Mouse (Mus musculus): ENCODE measurements around the gene Acsf3. TPM values are rescaled to one million over a fixed set of nuclear protein-coding genes. Genes with fewer than 3 reads are reported as not detected.

Acsf3 gene
- polyA plus RNA-seq, 1 experiment from 2014 or later, result 31.4 TPM

- WGBS, result 84% methylated on average over 12 of the region's 12 CpGs
- H3K9ac ChIP-seq (ENCODE audit: low read depth, low read length), result no peak overlapping the region
Measured at GRCm38 (mm10) chr8:122836199-122836598, 60.9 kb downstream of the Acsf3 start.

DNA sequence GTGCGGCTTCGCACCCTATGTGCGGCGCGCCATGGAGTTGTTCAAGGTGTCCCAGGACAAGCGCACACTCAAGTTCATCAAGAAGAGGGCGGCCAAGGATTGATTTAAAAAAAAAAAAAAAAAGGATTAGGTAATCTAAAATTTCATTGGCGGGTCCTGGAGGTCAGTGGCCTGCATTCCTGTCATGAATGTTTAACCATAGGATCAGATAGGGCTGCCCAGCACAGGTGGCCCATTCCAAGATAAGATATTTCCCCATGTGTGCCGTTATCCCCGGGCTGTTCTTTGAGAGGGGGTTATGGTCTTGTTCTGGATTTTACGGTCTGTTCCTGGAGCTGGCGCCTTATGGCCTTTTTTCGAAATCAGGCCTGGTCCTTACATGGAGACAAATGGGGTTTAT is 61.4 kb downstream of the Acsf3 start:
- WGBS, result 72% methylated on average over 13 of the region's 13 CpGs
- ATAC-seq, result no peak
- no peaks in the 10 kb centered on the region for H3K9me3 ChIP-seq (ENCODE audit: control insufficient read depth, low read length)
- H3K4me3 ChIP-seq (ENCODE audit: low read length), result no peak overlapping the region
- H3K4me2 ChIP-seq (ENCODE audit: low read depth, low read length), result no peak overlapping the region
- H3K9ac ChIP-seq (ENCODE audit: low read depth, low read length), result no peak overlapping the region
- H3K27me3 ChIP-seq (replicated peaks; ENCODE audit: control insufficient read depth, insufficient read depth, low read length), result no peaks in the 10 kb centered on the region
- no peaks in the 10 kb centered on the region for H3K36me3 ChIP-seq (ENCODE audit: control insufficient read depth, insufficient read depth, low read length)
- no peaks in the 10 kb centered on the region for H3K4me1 ChIP-seq (ENCODE audit: control insufficient read depth, insufficient read depth, low read length)
- H3K27ac ChIP-seq (ENCODE audit: low read length), result no peak overlapping the region

More at GRCm38 (mm10) chr8:122836199-122836598, 60.9 kb downstream of the Acsf3 start:
- H3K4me3 ChIP-seq (ENCODE audit: low read length), result no peak overlapping the region
- no peaks in the 10 kb centered on the region for H3K9me3 ChIP-seq (ENCODE audit: control insufficient read depth, low read length)
- no peak overlapping the region for H3K4me2 ChIP-seq (ENCODE audit: low read depth, low read length)
- H3K4me1 ChIP-seq (ENCODE audit: control insufficient read depth, insufficient read depth, low read length), result no peaks in the 10 kb centered on the region
- H3K27me3 ChIP-seq (replicated peaks; ENCODE audit: control insufficient read depth, insufficient read depth, low read length), result no peaks in the 10 kb centered on the region
- no peaks in the 10 kb centered on the region for H3K36me3 ChIP-seq (ENCODE audit: control insufficient read depth, insufficient read depth, low read length)
- ATAC-seq, result no peak
- H3K27ac ChIP-seq (ENCODE audit: low read length), result no peak overlapping the region

DNA sequence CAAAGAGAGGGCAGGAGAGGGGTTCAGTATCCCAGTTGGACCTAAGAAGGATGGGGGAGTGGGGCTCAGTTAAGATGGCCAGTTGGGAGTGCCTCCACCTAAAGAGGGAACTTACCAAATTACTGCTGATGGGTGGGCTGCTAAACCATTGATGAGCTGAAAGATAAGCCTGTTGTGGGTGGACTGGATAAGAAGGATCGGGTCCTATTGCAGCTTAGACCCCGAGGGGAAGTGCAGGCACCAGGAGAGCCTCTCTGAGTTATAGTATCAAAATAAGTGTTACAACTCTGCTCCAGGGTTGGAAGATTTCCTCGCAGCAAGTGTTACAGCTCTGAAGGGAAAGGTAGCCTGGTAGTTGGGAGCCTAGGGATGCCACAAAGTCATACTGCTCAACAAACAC is 68.9 kb downstream of the Acsf3 start:
- H3K9ac ChIP-seq (ENCODE audit: low read depth, low read length), result no peak overlapping the region
- H3K4me3 ChIP-seq (ENCODE audit: low read length), result no peak overlapping the region
- H3K27me3 ChIP-seq (replicated peaks; ENCODE audit: control insufficient read depth, insufficient read depth, low read length), result no peaks in the 10 kb centered on the region; the same call in 1 of the 2 replicates
- ATAC-seq, result no peak
- H3K9me3 ChIP-seq (ENCODE audit: control insufficient read depth, low read length), result no peaks in the 10 kb centered on the region
- H3K27ac ChIP-seq (ENCODE audit: low read length), result no peak overlapping the region
- no peaks in the 10 kb centered on the region for H3K36me3 ChIP-seq (ENCODE audit: control insufficient read depth, insufficient read depth, low read length)
- WGBS, result 73% methylated on average over 3 of the region's 3 CpGs
- no peak overlapping the region for H3K4me2 ChIP-seq (ENCODE audit: low read depth, low read length)
- H3K4me1 ChIP-seq (ENCODE audit: control insufficient read depth, insufficient read depth, low read length), result peaks cover 7% of the 10 kb centered on the region; the same call in 1 of the 2 replicates

GRCm38 (mm10) chr8:122845662-122846061 is 70.4 kb downstream of the Acsf3 start:
- H3K9me3 ChIP-seq (ENCODE audit: control insufficient read depth, low read length), result no peaks in the 10 kb centered on the region
- H3K4me1 ChIP-seq (ENCODE audit: control insufficient read depth, insufficient read depth, low read length), result peaks cover 7% of the 10 kb centered on the region; the same call in 1 of the 2 replicates
- ATAC-seq, result no peak
- no peak overlapping the region for H3K27ac ChIP-seq (ENCODE audit: low read length)
- H3K36me3 ChIP-seq (ENCODE audit: control insufficient read depth, insufficient read depth, low read length), result no peaks in the 10 kb centered on the region
- H3K9ac ChIP-seq (ENCODE audit: low read depth, low read length), result no peak overlapping the region
- H3K4me2 ChIP-seq (ENCODE audit: low read depth, low read length), result no peak overlapping the region
- no peak overlapping the region for H3K4me3 ChIP-seq (ENCODE audit: low read length)
- WGBS, result 62% methylated on average over 4 of the region's 4 CpGs
- no peaks in the 10 kb centered on the region; the same call in 1 of the 2 replicates for H3K27me3 ChIP-seq (replicated peaks; ENCODE audit: control insufficient read depth, insufficient read depth, low read length)

- Histone ChIP-seq H3K9me3 (ENCODE audit: control insufficient read depth, low read length) (no peaks in the 10 kb centered on the region), H3K4me3 (ENCODE audit: low read length) (no peak within 1 kb of the TSS), H3K9ac (ENCODE audit: low read depth, low read length) (no peak within 1 kb of the TSS), H3K27me3 (replicated peaks; ENCODE audit: control insufficient read depth, insufficient read depth, low read length) (no peaks in the 10 kb centered on the region; the same call in 1 of the 2 replicates), H3K27ac (ENCODE audit: low read length) (no peak within 1 kb of the TSS), H3K4me2 (ENCODE audit: low read depth, low read length) (no peak within 1 kb of the TSS), H3K4me1 (ENCODE audit: control insufficient read depth, insufficient read depth, low read length) (peaks cover 7% of the 10 kb centered on the region; the same call in 1 of the 2 replicates), H3K36me3 (ENCODE audit: control insufficient read depth, insufficient read depth, low read length) (no peaks in the 10 kb centered on the region)
- peak; percentile 87 for ATAC-seq
- WGBS, result 22% methylated on average over 17 of the region's 18 CpGs
Measured at GRCm38 (mm10) chr8:122847829-122848561, 72.7 kb downstream of the Acsf3 start, which contains the start of gene Cdh15. Gene Cdh15 (plus strand): TSS chr8:122847966.

- H3K4me1 ChIP-seq (ENCODE audit: control insufficient read depth, insufficient read depth, low read length), result peaks cover 14% of the 10 kb centered on the region; the same call in 1 of the 2 replicates
- H3K36me3 ChIP-seq (ENCODE audit: control insufficient read depth, insufficient read depth, low read length), result no peaks in the 10 kb centered on the region
- H3K9me3 ChIP-seq (ENCODE audit: control insufficient read depth, low read length), result no peaks in the 10 kb centered on the region
- H3K4me2 ChIP-seq (ENCODE audit: low read depth, low read length), result no peak overlapping the region
- H3K27ac ChIP-seq (ENCODE audit: low read length), result no peak overlapping the region
- 65% methylated on average over 7 of the region's 11 CpGs for WGBS
- ATAC-seq, result no peak
- H3K27me3 ChIP-seq (replicated peaks; ENCODE audit: control insufficient read depth, insufficient read depth, low read length), result no peaks in the 10 kb centered on the region; the same call in 1 of the 2 replicates
- no peak overlapping the region for H3K4me3 ChIP-seq (ENCODE audit: low read length)
- no peak overlapping the region for H3K9ac ChIP-seq (ENCODE audit: low read depth, low read length)
Measured at GRCm38 (mm10) chr8:122849152-122849910, 74.0 kb downstream of the Acsf3 start.

DNA sequence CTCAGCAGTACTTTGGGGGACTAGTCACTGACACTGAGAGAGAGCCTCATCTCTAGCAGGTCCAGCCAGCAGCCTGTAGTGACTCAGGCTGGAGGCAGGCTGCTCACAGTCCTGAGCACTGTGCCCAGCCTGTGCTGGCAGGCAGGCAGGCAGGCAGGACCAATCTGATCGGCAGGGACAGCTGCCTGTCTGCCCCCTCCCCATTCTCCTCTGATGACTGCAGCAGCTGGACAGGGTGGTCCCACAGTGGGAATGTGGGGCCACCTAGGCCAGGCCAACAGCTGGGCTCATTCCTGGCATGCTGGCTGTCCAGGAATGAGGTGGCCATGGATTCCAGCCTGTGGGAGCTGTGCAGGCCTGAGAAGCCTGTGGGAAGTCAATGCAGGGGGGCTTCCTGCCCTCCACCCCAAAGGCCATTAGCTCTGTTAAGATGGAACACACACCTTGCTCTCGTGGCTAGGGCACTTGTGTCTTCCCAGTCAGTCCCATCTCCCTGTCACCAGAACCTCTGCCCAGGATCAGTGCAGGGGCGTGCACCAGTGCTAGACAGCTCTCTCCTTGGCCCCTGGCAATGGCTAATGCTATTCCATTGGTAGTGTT is 75.5 kb downstream of the Acsf3 start:
- H3K9me3 ChIP-seq (ENCODE audit: control insufficient read depth, low read length), result no peaks in the 10 kb centered on the region
- no peak overlapping the region for H3K27ac ChIP-seq (ENCODE audit: low read length)
- H3K27me3 ChIP-seq (replicated peaks; ENCODE audit: control insufficient read depth, insufficient read depth, low read length), result no peaks in the 10 kb centered on the region
- no peaks in the 10 kb centered on the region for H3K36me3 ChIP-seq (ENCODE audit: control insufficient read depth, insufficient read depth, low read length)
- WGBS, result 63% methylated on average over 3 of the region's 3 CpGs
- H3K4me2 ChIP-seq (ENCODE audit: low read depth, low read length), result no peak overlapping the region
- no peak for ATAC-seq
- peaks cover 10% of the 10 kb centered on the region; the same call in 1 of the 2 replicates for H3K4me1 ChIP-seq (ENCODE audit: control insufficient read depth, insufficient read depth, low read length)
- H3K9ac ChIP-seq (ENCODE audit: low read depth, low read length), result no peak overlapping the region
- no peak overlapping the region for H3K4me3 ChIP-seq (ENCODE audit: low read length)

GRCm38 (mm10) chr8:122851692-122852545 is 76.6 kb downstream of the Acsf3 start:
- WGBS, result 82% methylated on average over 12 of the region's 12 CpGs
- H3K9me3 ChIP-seq (ENCODE audit: control insufficient read depth, low read length), result no peaks in the 10 kb centered on the region
- no peak overlapping the region for H3K9ac ChIP-seq (ENCODE audit: low read depth, low read length)
- H3K4me3 ChIP-seq (ENCODE audit: low read length), result no peak overlapping the region
- H3K27ac ChIP-seq (ENCODE audit: low read length), result no peak overlapping the region
- H3K36me3 ChIP-seq (ENCODE audit: control insufficient read depth, insufficient read depth, low read length), result no peaks in the 10 kb centered on the region
- no peaks in the 10 kb centered on the region for H3K27me3 ChIP-seq (replicated peaks; ENCODE audit: control insufficient read depth, insufficient read depth, low read length)
- H3K4me2 ChIP-seq (ENCODE audit: low read depth, low read length), result no peak overlapping the region
- no peak for ATAC-seq
- H3K4me1 ChIP-seq (ENCODE audit: control insufficient read depth, insufficient read depth, low read length), result peaks cover 7% of the 10 kb centered on the region; the same call in 1 of the 2 replicates
